Mouse (Mus musculus): ENCODE data around the gene Manba. TPM values are rescaled to one million over a fixed set of nuclear protein-coding genes. Genes with fewer than 3 reads are reported as not detected.
A peak's percentile ranks its signal among the peaks of the same experiment; 100 is the strongest.
"Not testable (repeated sequence)": the region's sequence is repeated elsewhere in the genome, so short reads cannot be mapped to it uniquely, and the experiment has no call there.

The Manba gene
- polyA plus RNA-seq, 1 experiment from 2014 or later: 31.5 TPM

DNA sequence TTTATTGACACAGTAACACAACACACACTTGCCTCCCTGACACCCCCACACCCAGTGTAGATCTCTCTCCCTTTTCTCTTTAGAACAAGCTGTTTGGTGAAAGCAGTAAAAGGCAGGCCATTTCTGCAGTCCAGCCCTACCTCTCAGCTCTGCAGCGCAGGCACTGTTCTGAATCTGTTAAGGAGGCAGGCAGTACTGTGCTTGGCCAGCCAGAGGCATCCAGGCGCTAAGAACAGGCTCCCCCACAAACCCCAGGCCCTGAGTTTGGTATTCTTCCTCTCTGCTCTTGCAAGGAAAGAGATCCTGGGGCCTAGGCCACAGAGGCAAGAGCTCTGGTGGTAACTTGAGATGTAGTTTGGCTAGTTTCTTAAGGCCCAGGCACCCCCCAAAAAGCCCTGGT, 39.5 kb downstream of the Manba start:
- H3K9me3 ChIP-seq: not testable (repeated sequence)

DNA sequence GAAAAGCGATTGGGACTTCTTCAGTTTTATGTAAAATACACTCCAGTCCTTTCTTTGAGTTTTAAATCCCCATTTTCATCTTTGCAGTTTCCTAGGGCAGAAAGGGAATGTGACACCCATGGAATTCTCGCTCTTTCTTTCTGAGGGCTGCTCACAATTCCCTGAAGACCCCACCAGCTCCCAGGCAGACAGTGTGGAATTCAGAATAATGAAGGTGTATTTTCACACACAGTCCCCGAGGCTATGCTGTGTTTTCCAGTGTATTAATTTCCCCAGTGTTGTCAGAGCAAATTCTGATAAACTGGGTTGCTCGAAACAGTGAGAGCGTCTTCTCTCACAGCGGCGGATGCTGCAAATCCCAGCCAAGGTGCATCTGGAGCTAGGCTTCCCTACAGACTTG, 44.3 kb downstream of the Manba start:
- Histone ChIP-seq H3K27ac (replicated peaks) (no peak overlapping the region), H3K27me3 (replicated peaks) (no peaks in the 10 kb centered on the region), H3K9ac (no peak overlapping the region), H3K4me3 (no peak overlapping the region), H3K4me1 (no peaks in the 10 kb centered on the region), H3K9me3 (no peaks in the 10 kb centered on the region), H3K36me3 (peaks cover 32% of the 10 kb centered on the region), H3K4me2 (no peak overlapping the region)
- 85% methylated on average over 7 of the region's 7 CpGs for WGBS
- ATAC-seq (ENCODE audit: extremely low read depth, insufficient number of reproducible peaks, low FRiP score, low TSS enrichment): no peak

More for the DNA sequence above, 39.5 kb downstream of the Manba start:
- peaks cover 32% of the 10 kb centered on the region for H3K36me3 ChIP-seq
- ATAC-seq (ENCODE audit: extremely low read depth, insufficient number of reproducible peaks, low FRiP score, low TSS enrichment); H3K27me3 ChIP-seq (replicated peaks); H3K27ac ChIP-seq (replicated peaks); H3K4me3 ChIP-seq; H3K9ac ChIP-seq; H3K4me2 ChIP-seq: not testable (repeated sequence)
- peaks cover 31% of the 10 kb centered on the region for H3K4me1 ChIP-seq
- 55% methylated on average over 2 of the region's 2 CpGs for WGBS

DNA sequence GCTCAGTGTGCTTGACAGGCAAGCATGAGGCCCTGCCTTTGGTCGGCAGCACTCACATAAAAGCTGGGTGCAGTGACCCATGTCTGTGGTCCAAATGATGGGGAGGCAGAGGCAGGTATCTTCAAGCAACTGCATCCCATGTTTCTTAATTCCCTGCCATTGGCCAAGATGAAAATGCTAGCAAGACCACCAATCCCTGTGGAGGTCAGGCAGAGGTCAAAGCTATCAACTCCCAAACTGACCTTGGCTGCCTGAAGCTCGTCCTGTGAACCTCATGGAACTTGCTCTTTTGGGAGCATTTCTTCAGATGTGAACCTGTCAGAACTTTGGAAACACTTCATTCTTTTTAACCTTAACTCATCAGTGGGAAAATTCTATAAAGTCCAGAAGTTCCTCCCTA, 46.4 kb downstream of the Manba start:
- Histone ChIP-seq H3K9me3 (no peaks in the 10 kb centered on the region), H3K4me3 (no peak overlapping the region), H3K9ac (no peak overlapping the region), H3K27ac (replicated peaks) (no peak overlapping the region), H3K36me3 (peaks cover 28% of the 10 kb centered on the region; the same call in 1 of the 2 replicates), H3K27me3 (replicated peaks) (no peaks in the 10 kb centered on the region), H3K4me1 (no peaks in the 10 kb centered on the region), H3K4me2 (no peak overlapping the region)
- no peak for ATAC-seq (ENCODE audit: extremely low read depth, insufficient number of reproducible peaks, low FRiP score, low TSS enrichment)
- 67% methylated on average over 2 of the region's 2 CpGs for WGBS

DNA sequence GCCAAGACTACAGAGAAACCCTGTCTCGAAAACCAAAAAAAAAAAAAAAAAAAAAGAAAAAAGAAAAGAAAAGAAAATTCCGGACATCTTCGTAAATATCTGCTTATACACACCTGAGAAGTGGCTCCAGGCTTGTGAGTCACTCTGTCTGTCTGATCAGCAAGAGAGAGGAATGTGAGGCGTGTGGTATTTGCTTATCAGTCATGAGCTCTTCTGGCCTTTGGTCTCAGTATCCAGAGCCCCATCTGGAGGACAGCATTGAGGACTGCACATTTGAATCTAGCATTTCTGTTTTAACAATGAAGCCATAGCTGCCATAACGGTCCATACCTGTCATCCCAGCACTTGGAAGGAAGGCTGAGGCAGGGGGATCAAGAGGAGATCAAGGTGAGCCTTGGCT, 48.7 kb downstream of the Manba start:
- Histone ChIP-seq H3K27me3 (replicated peaks) (no peaks in the 10 kb centered on the region), H3K4me3 (no peak overlapping the region), H3K27ac (replicated peaks) (no peak overlapping the region), H3K9ac (no peak overlapping the region), H3K4me2 (no peak overlapping the region), H3K36me3 (peaks cover 18% of the 10 kb centered on the region; the same call in 1 of the 2 replicates), H3K4me1 (no peaks in the 10 kb centered on the region), H3K9me3 (no peaks in the 10 kb centered on the region)
- ATAC-seq (ENCODE audit: extremely low read depth, insufficient number of reproducible peaks, low FRiP score, low TSS enrichment): no peak
- WGBS: 55% methylated on average over 4 of the region's 5 CpGs

DNA sequence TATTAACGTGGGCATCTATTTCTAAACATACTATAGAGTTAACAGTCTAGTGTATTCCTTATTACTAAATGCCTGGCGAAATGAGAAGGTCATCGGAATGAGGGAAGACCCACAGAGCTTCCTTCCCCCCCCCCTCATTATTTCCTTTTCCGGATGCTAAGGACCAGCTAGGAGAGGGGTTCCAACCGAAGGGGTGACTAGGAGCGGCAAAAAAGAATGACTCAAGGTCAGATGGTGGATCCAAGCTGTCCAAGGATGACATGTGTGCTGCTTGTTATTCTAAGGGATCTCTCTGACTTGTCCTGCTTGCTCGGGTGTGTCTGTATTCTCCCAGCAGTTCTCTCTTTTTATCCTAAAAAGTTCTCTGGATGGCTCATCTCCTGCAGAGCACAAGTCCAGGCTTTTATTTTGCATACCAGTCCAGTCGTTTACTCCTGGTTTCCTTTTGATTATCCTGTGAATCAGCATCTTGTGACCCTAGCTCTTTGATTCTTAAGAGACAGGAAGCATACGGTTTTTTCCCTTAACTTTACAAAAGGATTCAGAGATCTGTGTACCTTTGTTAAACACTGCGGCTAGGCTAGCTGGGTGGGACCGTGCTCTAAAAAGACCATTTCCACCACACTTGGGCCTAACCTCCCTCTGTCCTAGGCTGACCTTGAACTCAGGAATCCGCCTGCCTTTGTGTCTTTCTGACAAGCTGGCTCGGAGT, 61.0 kb downstream of the Manba start:
- ATAC-seq (ENCODE audit: extremely low read depth, insufficient number of reproducible peaks, low FRiP score, low TSS enrichment): no peak
- Histone ChIP-seq H3K4me3 (no peak overlapping the region), H3K9me3 (no peaks in the 10 kb centered on the region), H3K27me3 (replicated peaks) (no peaks in the 10 kb centered on the region), H3K27ac (replicated peaks) (0 out of 2 replicates have a peak overlapping the region, but pooled peaks have one; percentile 21), H3K9ac (no peak overlapping the region), H3K36me3 (peaks cover 52% of the 10 kb centered on the region), H3K4me2 (no peak overlapping the region), H3K4me1 (peaks cover 12% of the 10 kb centered on the region)
- WGBS: 58% methylated on average over 13 of the region's 13 CpGs

DNA sequence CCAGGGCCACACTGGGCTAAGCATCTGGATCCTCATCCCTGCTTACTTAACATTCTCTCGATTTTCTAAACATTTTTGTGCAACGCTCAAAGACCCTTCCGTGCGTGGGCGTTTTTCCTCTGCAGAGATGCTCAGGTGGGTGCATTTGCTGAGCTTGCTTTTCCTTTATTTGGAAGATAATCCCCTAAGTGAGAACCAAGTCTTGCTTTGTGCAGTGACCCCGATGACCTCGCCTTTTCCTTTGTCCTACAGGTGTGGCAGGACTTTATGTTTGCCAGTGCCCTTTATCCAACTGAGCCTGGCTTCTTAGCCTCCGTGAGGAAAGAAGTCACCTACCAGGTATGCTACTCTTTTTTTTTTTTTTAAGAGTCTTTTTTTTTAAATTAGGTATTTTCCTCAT, 61.9 kb downstream of the Manba start:
- Histone ChIP-seq H3K4me1 (peaks cover 12% of the 10 kb centered on the region), H3K27ac (replicated peaks) (no peak overlapping the region), H3K36me3 (peaks cover 56% of the 10 kb centered on the region), H3K4me2 (no peak overlapping the region), H3K9ac (no peak overlapping the region), H3K27me3 (replicated peaks) (no peaks in the 10 kb centered on the region), H3K4me3 (no peak overlapping the region), H3K9me3 (no peaks in the 10 kb centered on the region)
- 79% methylated on average over 8 of the region's 8 CpGs for WGBS
- no peak for ATAC-seq (ENCODE audit: extremely low read depth, insufficient number of reproducible peaks, low FRiP score, low TSS enrichment)

DNA sequence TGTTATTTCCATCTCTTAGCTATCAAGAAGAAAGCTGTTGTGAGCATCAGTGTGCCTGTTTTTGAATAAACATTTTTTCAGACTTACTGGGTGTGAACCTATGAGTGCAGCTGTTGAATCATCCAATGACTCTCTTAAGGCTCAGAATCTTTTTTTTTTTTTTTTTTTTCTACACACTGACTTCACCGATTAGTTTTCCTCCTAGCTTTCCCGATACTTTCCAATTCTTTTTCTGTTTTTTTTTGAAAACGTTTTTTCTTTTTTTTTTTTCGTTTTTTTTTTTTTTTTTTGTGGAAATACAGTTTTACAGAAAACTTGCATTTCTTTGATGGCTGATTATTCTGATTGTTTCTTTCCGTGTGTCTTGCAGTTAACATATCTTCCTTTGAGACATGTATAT, 67.5 kb downstream of the Manba start:
- Histone ChIP-seq H3K36me3 (peaks cover 64% of the 10 kb centered on the region), H3K4me2 (no peak overlapping the region)

DNA sequence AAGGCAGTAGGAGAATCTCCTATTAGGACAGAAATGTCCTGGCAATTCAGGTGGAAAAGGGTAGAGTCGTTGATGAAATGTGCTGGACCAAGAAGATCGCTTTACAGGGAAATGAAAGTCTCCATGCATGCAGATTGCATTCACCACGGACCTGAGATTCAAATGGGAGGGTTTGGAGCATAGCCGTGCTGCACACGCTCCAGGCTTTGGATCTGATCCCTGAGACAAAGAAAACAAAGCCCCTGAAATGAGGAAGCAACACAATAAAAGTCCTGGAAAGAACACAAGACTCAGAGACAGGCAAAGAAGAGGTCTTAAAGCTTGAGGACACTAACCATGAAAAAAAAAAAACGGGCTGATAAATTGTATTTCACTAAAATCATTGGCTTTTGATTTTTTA, 69.8 kb downstream of the Manba start:
- Histone ChIP-seq H3K9me3 (no peaks in the 10 kb centered on the region), H3K27me3 (replicated peaks) (no peaks in the 10 kb centered on the region), H3K27ac (replicated peaks) (no peak overlapping the region), H3K4me1 (no peaks in the 10 kb centered on the region), H3K4me3 (no peak overlapping the region), H3K36me3 (peaks cover 61% of the 10 kb centered on the region), H3K9ac (no peak overlapping the region), H3K4me2 (no peak overlapping the region)
- WGBS: 79% methylated on average over 6 of the region's 6 CpGs
- no peak for ATAC-seq (ENCODE audit: extremely low read depth, insufficient number of reproducible peaks, low FRiP score, low TSS enrichment)

More for the DNA sequence above, 67.5 kb downstream of the Manba start:
- ATAC-seq (ENCODE audit: extremely low read depth, insufficient number of reproducible peaks, low FRiP score, low TSS enrichment): no peak
- H3K27ac ChIP-seq (replicated peaks): no peak overlapping the region
- no peaks in the 10 kb centered on the region for H3K27me3 ChIP-seq (replicated peaks)
- H3K4me3 ChIP-seq: no peak overlapping the region
- 77% methylated on average over 5 of the region's 5 CpGs for WGBS
- no peaks in the 10 kb centered on the region for H3K9me3 ChIP-seq
- no peaks in the 10 kb centered on the region for H3K4me1 ChIP-seq
- H3K9ac ChIP-seq: no peak overlapping the region

DNA sequence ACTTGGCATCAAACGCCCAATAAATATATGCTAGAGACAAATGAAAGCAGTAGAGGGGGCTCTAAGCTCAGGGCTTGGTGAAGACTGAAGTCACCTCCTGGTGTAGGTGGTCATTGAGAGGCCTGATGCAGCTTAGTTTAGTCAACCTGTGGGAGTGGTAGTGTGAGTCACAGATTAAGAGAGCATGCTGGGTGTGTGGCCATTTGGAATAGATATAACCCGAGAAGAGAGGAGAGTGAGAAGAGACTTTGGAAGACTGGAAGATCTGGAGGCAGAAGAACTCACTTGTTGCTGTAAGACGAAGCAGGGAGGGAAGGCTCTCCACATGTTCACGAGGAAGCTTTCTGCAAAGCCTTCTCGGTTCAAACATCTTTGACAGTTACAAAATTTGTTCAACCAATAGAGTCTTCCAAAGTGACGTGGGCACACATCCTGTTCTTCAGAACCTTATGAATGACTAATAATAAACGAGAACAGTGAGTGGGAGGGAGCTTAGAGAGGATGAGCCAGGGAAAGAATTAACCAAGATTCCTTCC, 70.7 kb downstream of the Manba start:
- Histone ChIP-seq H3K27ac (replicated peaks) (no peak overlapping the region), H3K36me3 (peaks cover 54% of the 10 kb centered on the region), H3K27me3 (replicated peaks) (no peaks in the 10 kb centered on the region), H3K9ac (no peak overlapping the region), H3K9me3 (no peaks in the 10 kb centered on the region), H3K4me1 (no peaks in the 10 kb centered on the region), H3K4me2 (no peak overlapping the region), H3K4me3 (no peak overlapping the region)
- WGBS: 64% methylated on average over 7 of the region's 7 CpGs
- ATAC-seq (ENCODE audit: extremely low read depth, insufficient number of reproducible peaks, low FRiP score, low TSS enrichment): no peak

DNA sequence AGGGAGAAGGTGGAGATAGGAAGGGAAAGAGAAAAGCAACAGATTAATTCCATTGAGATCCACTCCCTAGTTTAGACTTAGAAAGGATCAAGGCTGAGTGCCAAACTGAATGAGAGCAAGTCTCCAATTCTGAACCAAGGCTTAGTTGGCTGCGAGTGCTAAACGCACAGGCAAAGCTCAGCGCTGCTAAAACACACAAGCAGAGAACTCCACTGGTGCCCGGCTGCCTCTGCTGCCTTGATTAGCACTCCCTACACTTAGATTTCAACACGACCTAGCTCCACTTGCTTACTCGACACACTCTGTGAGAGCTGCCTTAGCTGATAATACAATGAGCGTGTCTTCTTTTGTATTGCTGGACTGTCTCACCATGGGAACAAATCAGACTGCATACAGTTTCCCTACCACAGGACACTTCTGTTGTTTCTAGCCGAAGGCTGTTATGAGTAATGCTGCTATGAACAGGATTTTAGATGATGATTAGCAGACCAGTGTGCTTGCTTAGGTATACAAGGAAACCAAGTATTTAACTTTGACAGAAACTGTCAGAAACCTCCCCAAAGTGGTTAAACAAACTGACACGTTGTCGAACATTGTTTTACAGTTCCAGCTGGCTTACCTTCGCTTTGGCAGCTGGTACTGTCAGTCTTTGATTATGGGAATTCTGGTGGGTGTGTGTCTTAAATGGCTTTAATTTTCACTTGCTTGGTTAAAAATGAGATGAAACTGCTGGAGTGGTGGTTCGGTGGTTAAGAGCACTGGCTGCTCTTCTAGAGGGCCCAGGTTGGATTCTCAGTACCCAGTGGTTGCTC, 71.6 kb downstream of the Manba start:
- Histone ChIP-seq H3K4me1 (no peaks in the 10 kb centered on the region), H3K27me3 (replicated peaks) (no peaks in the 10 kb centered on the region), H3K9me3 (no peaks in the 10 kb centered on the region), H3K36me3 (peaks cover 46% of the 10 kb centered on the region), H3K27ac (replicated peaks) (no peak overlapping the region), H3K9ac (no peak overlapping the region), H3K4me3 (no peak overlapping the region), H3K4me2 (no peak overlapping the region)
- ATAC-seq (ENCODE audit: extremely low read depth, insufficient number of reproducible peaks, low FRiP score, low TSS enrichment): no peak
- 76% methylated on average over 12 of the region's 12 CpGs for WGBS

DNA sequence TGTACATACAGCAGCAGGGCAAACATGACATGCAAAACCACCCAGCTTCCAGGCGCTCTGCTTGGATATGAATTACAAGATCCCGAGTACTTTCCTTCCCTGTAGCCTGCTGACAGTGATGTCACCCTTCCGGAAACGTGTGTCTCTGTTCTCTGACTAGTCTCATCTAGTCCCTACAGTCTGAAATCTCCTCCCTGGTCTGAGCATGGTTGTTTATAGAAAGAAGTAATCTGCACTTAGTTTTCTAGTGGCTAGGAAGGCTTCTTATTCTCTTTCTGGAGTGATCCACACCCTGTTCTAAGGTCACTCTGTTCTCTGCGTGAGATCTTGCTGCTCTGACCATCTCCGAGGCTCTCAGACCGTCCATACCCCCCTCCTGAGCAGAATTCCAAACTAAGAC, 76.6 kb downstream of the Manba start:
- Histone ChIP-seq H3K9ac (no peak overlapping the region), H3K4me2 (no peak overlapping the region), H3K9me3 (no peaks in the 10 kb centered on the region), H3K4me1 (peaks cover 10% of the 10 kb centered on the region), H3K27ac (replicated peaks) (no peak overlapping the region), H3K36me3 (peaks cover 32% of the 10 kb centered on the region), H3K27me3 (replicated peaks) (no peaks in the 10 kb centered on the region), H3K4me3 (no peak overlapping the region)
- WGBS: 67% methylated on average over 7 of the region's 7 CpGs
- ATAC-seq (ENCODE audit: extremely low read depth, insufficient number of reproducible peaks, low FRiP score, low TSS enrichment): no peak
